Comparison of ENCODE assay signal across 16 mouse cellular contexts in genomic region chr12:105806205-105806604, GRCm38 (mm10).
"Had no signal": no experiment of that assay in that cellular context is flagged by ENCODE, and none has a peak within 500 bp of the region (broad histone marks: within the 10 kb centered on the region; RNA-seq: fewer than 3 reads in every experiment).

No protein-coding gene starts in this region.

- H3K9me3 ChIP-seq: neural tube, embryonic 13.5 days; neural tube, embryonic 15.5 days; stomach, embryonic 15.5 days had no signal

- H3K9ac ChIP-seq: neural tube, embryonic 13.5 days; neural tube, embryonic 15.5 days; stomach, embryonic 15.5 days had no signal

- H3K27me3 ChIP-seq: neural tube, embryonic 13.5 days; neural tube, embryonic 15.5 days; stomach, embryonic 15.5 days had no signal

- H3K27ac ChIP-seq: neural tube, embryonic 13.5 days; neural tube, embryonic 15.5 days; stomach, embryonic 15.5 days; stomach, postnatal 0 days had no signal

- H3K4me3 ChIP-seq: neural tube, embryonic 13.5 days; neural tube, embryonic 15.5 days; stomach, embryonic 15.5 days had no signal

- H3K4me1 ChIP-seq: neural tube, embryonic 13.5 days; neural tube, embryonic 15.5 days; stomach, embryonic 15.5 days had no signal

- H3K4me2 ChIP-seq: neural tube, embryonic 13.5 days; neural tube, embryonic 15.5 days; stomach, embryonic 15.5 days had no signal

- DNase-seq: retina, postnatal 1 day; right cerebral cortex, adult 18-20 months; right cerebral cortex, postnatal 14 days; right cerebral cortex, postnatal 25 days; right cerebral cortex, postnatal 4 days; spleen, adult 18-20 months; thymus, adult 18-20 months; thymus, adult 2 months; thymus, postnatal 14 days; thymus, postnatal 25 days; thymus, postnatal 36 days; thymus, postnatal 4 days had no signal
